Mouse (Mus musculus) liver, adult 2 months (tissue): ENCODE data around the gene Vps13c. TPM values are rescaled to one million over a fixed set of nuclear protein-coding genes. Genes with fewer than 3 reads are reported as not detected.

ENCODE experiments used
- DNase-seq: peaks from one replicate; pipeline ENCODE4 v3.0.0-alpha.2; 2011; ENCODE audit warnings: low read depth, low spot score; ENCODE audit errors: extremely low read depth
- H3K27ac ChIP-seq: fragments of 200-500 bp; replicated peaks from 2 replicates; pipeline ENCODE4 v1.5.1; 2012; ENCODE audit warnings: low read depth, mild to moderate bottlenecking, control low read depth, inconsistent platforms, low read length; ENCODE audit not compliant: insufficient read depth
- H3K27me3 ChIP-seq: fragments of 200-500 bp; 2 replicates; pipeline ENCODE4 v1.6.1; 2012; ENCODE audit warnings: mild to moderate bottlenecking, moderate library complexity, low read length, inconsistent platforms; ENCODE audit not compliant: control insufficient read depth, insufficient read depth
- H3K36me3 ChIP-seq: fragments of 200-500 bp; 2 replicates; pipeline ENCODE4 v1.6.1; 2012; ENCODE audit warnings: low read length, inconsistent platforms; ENCODE audit not compliant: control insufficient read depth, insufficient read depth
- H3K4me1 ChIP-seq: fragments of 200-500 bp; 2 replicates; pipeline ENCODE4 v1.6.1; 2011; ENCODE audit warnings: low read length; ENCODE audit not compliant: control insufficient read depth, insufficient read depth
- H3K4me3 ChIP-seq: fragments of 200-500 bp; 2 replicates; pipeline ENCODE4 v1.5.1; 2011; ENCODE audit warnings: low read depth, mild to moderate bottlenecking, control low read depth, low read length, moderate library complexity; ENCODE audit not compliant: insufficient read depth
- H3K79me2 ChIP-seq: fragments of 200-500 bp; 2 replicates; pipeline ENCODE4 v1.6.1; 2012; ENCODE audit warnings: inconsistent platforms, mild to moderate bottlenecking, low read length, moderate library complexity; ENCODE audit not compliant: control insufficient read depth, insufficient read depth
- H3K9ac ChIP-seq: fragments of 200-500 bp; 2 replicates; pipeline ENCODE4 v1.6.1; 2012; ENCODE audit warnings: low read depth, mild to moderate bottlenecking, control low read depth, inconsistent platforms, low read length
- CTCF ChIP-seq: fragments of 200-500 bp; IDR thresholded peaks from 2 replicates; pipeline ENCODE4 v1.5.1; 2011; ENCODE audit warnings: low read depth, low read length, control low read depth
- POLR2A ChIP-seq: fragments of 200-500 bp; IDR thresholded peaks from 2 replicates; pipeline ENCODE4 v1.6.1; 2011; ENCODE audit warnings: low read length, control low read depth; ENCODE audit not compliant: insufficient read depth; ENCODE audit errors: extremely low read depth
- WGBS: fragments of 180-500 bp; shearing (Covaris S2); methylation state at CpG from one replicate; pipeline ENCODE4 v1.1.7; 2018; 5-methylcytosine and 5-hydroxymethylcytosine counted together
- polyA plus RNA-seq: library from polyadenylated mRNA; depleted of rRNA; stranded (reverse); fragments of >200 nt; gene quantifications from 2 replicates; pipeline ENCODE4 v1.2.3, GENCODE M21; 2012
- total RNA-seq: library from RNA; depleted of rRNA; stranded (reverse); fragments of >200 nt; gene quantifications from 2 replicates; pipeline ENCODE4 v1.2.3, GENCODE M21; 2014

The Vps13c gene
- total and polyA plus RNA-seq, 2 experiments, result 4.9 to 29.7 TPM

DNA sequence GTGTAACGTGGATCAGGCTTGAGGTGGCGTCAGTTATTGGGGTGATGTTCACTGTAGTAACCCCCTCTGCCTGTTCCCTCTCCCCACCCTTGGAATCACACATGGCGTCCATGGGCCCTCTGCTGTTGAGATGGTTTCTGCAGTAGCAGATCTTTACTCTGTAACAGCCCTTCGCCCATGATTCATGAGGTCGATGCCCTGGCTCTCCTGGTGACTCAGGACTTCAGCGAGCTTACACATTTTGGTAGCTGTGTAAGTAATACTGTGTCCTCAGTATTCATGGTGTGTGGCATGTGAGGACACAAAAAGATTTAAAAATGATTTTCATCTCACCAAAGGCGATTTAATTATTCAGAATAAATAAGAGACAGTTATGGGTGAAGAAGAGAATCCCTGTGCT, 74.5 kb downstream of the Vps13c start:
- Histone ChIP-seq H3K27me3 (no peaks in the 10 kb centered on the region), H3K4me3 (no peak overlapping the region), H3K27ac (no peak overlapping the region), H3K36me3 (peaks cover 73% of the 10 kb centered on the region), H3K9ac (no peak overlapping the region), H3K4me1 (no peaks in the 10 kb centered on the region), H3K79me2 (no peaks in the 10 kb centered on the region)
- TF ChIP-seq CTCF (no peak), POLR2A (no peak)
- no peak for DNase-seq
- 84% methylated on average over 7 of the region's 7 CpGs for WGBS

- H3K4me1 ChIP-seq, result no peaks in the 10 kb centered on the region
- no peak for DNase-seq
Observed at GRCm38 (mm10) chr9:67922350-67922749, 82.2 kb downstream of the Vps13c start.

GRCm38 (mm10) chr9:67930629-67931028, 90.4 kb downstream of the Vps13c start:
- 96% methylated on average over 7 of the region's 7 CpGs for WGBS
- peaks cover 72% of the 10 kb centered on the region for H3K36me3 ChIP-seq
- TF ChIP-seq CTCF (no peak), POLR2A (no peak)
- no peak overlapping the region for H3K27ac ChIP-seq
- no peak overlapping the region for H3K4me3 ChIP-seq
- no peaks in the 10 kb centered on the region for H3K4me1 ChIP-seq
- H3K9ac ChIP-seq, result no peak overlapping the region
- H3K27me3 ChIP-seq, result no peaks in the 10 kb centered on the region
- H3K79me2 ChIP-seq, result no peaks in the 10 kb centered on the region
- DNase-seq, result no peak

More at GRCm38 (mm10) chr9:67922350-67922749, 82.2 kb downstream of the Vps13c start:
- H3K4me3 ChIP-seq, result no peak overlapping the region
- H3K27ac ChIP-seq, result no peak overlapping the region
- peaks cover 71% of the 10 kb centered on the region for H3K36me3 ChIP-seq
- no peak for TF ChIP-seq POLR2A
- no peak overlapping the region for H3K9ac ChIP-seq
- no peaks in the 10 kb centered on the region for H3K79me2 ChIP-seq
- WGBS, result 93% methylated on average over 5 of the region's 5 CpGs
- H3K27me3 ChIP-seq, result no peaks in the 10 kb centered on the region

GRCm38 (mm10) chr9:67937286-67937685, 97.1 kb downstream of the Vps13c start:
- no peak for DNase-seq
- 91% methylated on average over 2 of the region's 2 CpGs for WGBS
- peaks cover 76% of the 10 kb centered on the region for H3K36me3 ChIP-seq
- no peak for TF ChIP-seq POLR2A
- no peak for TF ChIP-seq CTCF
- H3K27ac ChIP-seq, result no peak overlapping the region
- no peaks in the 10 kb centered on the region for H3K27me3 ChIP-seq
- H3K9ac ChIP-seq, result no peak overlapping the region
- no peaks in the 10 kb centered on the region for H3K79me2 ChIP-seq
- H3K4me3 ChIP-seq, result no peak overlapping the region
- H3K4me1 ChIP-seq, result no peaks in the 10 kb centered on the region

GRCm38 (mm10) chr9:67955466-67956010, 115.3 kb downstream of the Vps13c start:
- H3K9ac ChIP-seq, result no peak overlapping the region
- no peak for DNase-seq
- no peak overlapping the region for H3K4me3 ChIP-seq
- 94% methylated on average over 7 of the region's 7 CpGs for WGBS
- no peak overlapping the region for H3K27ac ChIP-seq
- peaks cover 75% of the 10 kb centered on the region for H3K36me3 ChIP-seq
- no peaks in the 10 kb centered on the region for H3K79me2 ChIP-seq
- no peak for TF ChIP-seq CTCF
- no peak for TF ChIP-seq POLR2A
- H3K27me3 ChIP-seq, result no peaks in the 10 kb centered on the region
- no peaks in the 10 kb centered on the region for H3K4me1 ChIP-seq

DNA sequence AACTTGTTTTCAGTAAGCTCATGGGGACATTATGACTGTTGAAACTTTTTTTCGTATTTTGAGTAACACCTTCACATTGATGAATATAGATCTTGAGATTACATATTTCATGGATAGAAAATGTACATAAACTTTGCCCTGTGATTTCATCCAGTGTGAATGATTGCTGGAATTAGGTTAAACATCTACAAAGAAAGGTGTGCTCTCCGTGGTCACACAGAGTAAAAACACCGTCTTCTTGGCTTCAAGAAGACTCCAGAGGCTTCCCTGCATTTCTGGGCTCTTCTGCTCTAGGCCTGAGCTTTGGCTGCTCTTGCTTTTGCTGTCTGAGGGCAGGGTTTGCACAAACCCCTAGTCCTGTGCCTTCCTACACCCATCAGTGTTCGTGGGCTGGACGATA, 121.8 kb downstream of the Vps13c start:
- H3K27ac ChIP-seq, result peak overlapping the region; percentile 33
- 43% methylated on average over 5 of the region's 5 CpGs for WGBS
- no peak for TF ChIP-seq CTCF
- no peak for TF ChIP-seq POLR2A
- peaks cover 5% of the 10 kb centered on the region for H3K4me1 ChIP-seq
- peaks cover 55% of the 10 kb centered on the region for H3K36me3 ChIP-seq
- H3K9ac ChIP-seq, result no peak overlapping the region
- no peak for DNase-seq
- H3K79me2 ChIP-seq, result no peaks in the 10 kb centered on the region
- H3K27me3 ChIP-seq, result no peaks in the 10 kb centered on the region
- no peak overlapping the region for H3K4me3 ChIP-seq
